Mouse (Mus musculus) intestine, embryonic 14.5 days (tissue): ENCODE measurements around the gene Zfp113. TPM values are rescaled to one million over a fixed set of nuclear protein-coding genes. Genes with fewer than 3 reads are reported as not detected.

ENCODE experiments used
- ATAC-seq: fragments of 200-750 bp; cut with Nextera tagmentation; replicated peaks from 2 replicates; pipeline ENCODE4 v1.8.0; 2017; ENCODE audit warnings: low read depth, moderate number of reproducible peaks, moderate TSS enrichment, moderate library complexity; ENCODE audit not compliant: low FRiP score, low TSS enrichment
- DNase-seq: peaks from one replicate; pipeline ENCODE4 v3.0.0-alpha.2; 2018; ENCODE audit warnings: low spot score
- H3K27ac ChIP-seq: fragments of 300-500 bp; sonication (generic); 2 replicates; pipeline ENCODE4 v1.5.1; 2014; ENCODE audit warnings: low read depth, mild to moderate bottlenecking, control low read depth
- H3K27me3 ChIP-seq: fragments of 300-500 bp; sonication (generic); replicated peaks from 2 replicates; pipeline ENCODE4 v1.6.1; 2014; ENCODE audit warnings: low read length, control low read depth; ENCODE audit not compliant: control insufficient read depth, insufficient read depth
- H3K36me3 ChIP-seq: fragments of 300-500 bp; sonication (generic); 2 replicates; pipeline ENCODE4 v1.6.1; 2014; ENCODE audit warnings: low read length, control low read depth; ENCODE audit not compliant: control insufficient read depth, insufficient read depth
- H3K4me1 ChIP-seq: fragments of 300-500 bp; sonication (generic); replicated peaks from 2 replicates; pipeline ENCODE4 v1.6.1; 2014; ENCODE audit warnings: low read length, control low read depth, mixed read lengths; ENCODE audit not compliant: control insufficient read depth, insufficient read depth
- H3K4me2 ChIP-seq: fragments of 300-500 bp; sonication (generic); 2 replicates; pipeline ENCODE4 v1.6.1; 2014; ENCODE audit warnings: low read length
- H3K4me3 ChIP-seq: fragments of 300-500 bp; sonication (generic); 2 replicates; pipeline ENCODE4 v1.5.1; 2014; ENCODE audit warnings: low read depth, low read length, control low read depth, mixed read lengths
- H3K9ac ChIP-seq: fragments of 300-500 bp; sonication (generic); 2 replicates; pipeline ENCODE4 v1.6.1; 2014; ENCODE audit warnings: mild to moderate bottlenecking, low read length
- H3K9me3 ChIP-seq: fragments of 300-500 bp; sonication (generic); 2 replicates; pipeline ENCODE4 v1.6.1; 2016; ENCODE audit warnings: low read length, control low read depth; ENCODE audit not compliant: control insufficient read depth
- WGBS: fragments of 180-500 bp; shearing (Covaris S2); extraction: QIAGEN DNeasy Blood & Tissue Kit; methylation state at CpG from one replicate; pipeline ENCODE4 v1.1.7; 2014; 5-methylcytosine and 5-hydroxymethylcytosine counted together
- polyA plus RNA-seq: library from polyadenylated mRNA; unstranded; fragments of >200 nt; fragmentation: Nextera tagmentation; extraction: Ambion mirVana; gene quantifications from 2 replicates; pipeline ENCODE4 v1.2.1, GENCODE M21; 2014

The Zfp113 gene
- polyA plus RNA-seq, 1 experiment from 2014 or later, result 14.5 TPM

GRCm38 (mm10) chr5:138186950-138187638 lies 31.6 kb upstream of the Zfp113 start, which contains the start of the genes Taf6 and Cnpy4:
Gene Taf6 (minus strand): TSS chr5:138187451.
Gene Cnpy4 (plus strand): TSS chr5:138187485.
- ATAC-seq (peak; percentile 82), DNase-seq (peak; percentile 83)
- no peaks in the 10 kb centered on the region for H3K27me3 ChIP-seq
- peak within 1 kb of the TSS; percentile 86 for H3K9ac ChIP-seq
- peaks cover 12% of the 10 kb centered on the region for H3K4me1 ChIP-seq
- WGBS, result 1% methylated on average over 31 of the region's 31 CpGs
- H3K27ac ChIP-seq, result peak within 1 kb of the TSS; percentile 43; the same call in 1 of the 2 replicates
- peaks cover 32% of the 10 kb centered on the region for H3K36me3 ChIP-seq
- H3K4me2 ChIP-seq, result peak within 1 kb of the TSS; percentile 83
- peak within 1 kb of the TSS; percentile 82 for H3K4me3 ChIP-seq
- H3K9me3 ChIP-seq, result no peaks in the 10 kb centered on the region

- DNase-seq (no peak), ATAC-seq (no peak)
- no peak overlapping the region for H3K9ac ChIP-seq
- 76% methylated on average over 3 of the region's 3 CpGs for WGBS
- peak overlapping the region; percentile 72 for H3K4me2 ChIP-seq
- no peaks in the 10 kb centered on the region for H3K9me3 ChIP-seq
- no peaks in the 10 kb centered on the region for H3K27me3 ChIP-seq
- H3K4me3 ChIP-seq, result no peak overlapping the region
- peaks cover 19% of the 10 kb centered on the region for H3K4me1 ChIP-seq
- H3K36me3 ChIP-seq, result peaks cover 61% of the 10 kb centered on the region
- H3K27ac ChIP-seq, result no peak overlapping the region
Observed at GRCm38 (mm10) chr5:138173217-138173616, 17.7 kb upstream of the Zfp113 start.

- under 1% methylated on average over 54 of the region's 54 CpGs for WGBS
- Histone ChIP-seq H3K9ac (peak within 1 kb of the TSS; percentile 83), H3K9me3 (no peaks in the 10 kb centered on the region), H3K36me3 (peaks cover 61% of the 10 kb centered on the region), H3K4me2 (peak within 1 kb of the TSS; percentile 72), H3K27ac (peak within 1 kb of the TSS; percentile 94), H3K4me1 (peaks cover 19% of the 10 kb centered on the region), H3K27me3 (no peaks in the 10 kb centered on the region), H3K4me3 (peak within 1 kb of the TSS; percentile 79)
- ATAC-seq (peak; percentile 90), DNase-seq (peak; percentile 97)
Observed at GRCm38 (mm10) chr5:138171695-138172491, 16.3 kb upstream of the Zfp113 start, which contains the start of the genes Ap4m1 and Mcm7. Gene Ap4m1 (plus strand): TSS chr5:138172002. Gene Mcm7 (minus strand): TSS chr5:138172422.

GRCm38 (mm10) chr5:138170936-138171561 lies 15.5 kb upstream of the Zfp113 start:
- Histone ChIP-seq H3K4me1 (peaks cover 19% of the 10 kb centered on the region), H3K27me3 (no peaks in the 10 kb centered on the region), H3K4me3 (peak overlapping the region; percentile 79), H3K36me3 (peaks cover 62% of the 10 kb centered on the region), H3K9ac (peak overlapping the region; percentile 83), H3K9me3 (no peaks in the 10 kb centered on the region), H3K4me2 (peak overlapping the region; percentile 72), H3K27ac (peak overlapping the region; percentile 94)
- DNase-seq, result peak; percentile 98
- ATAC-seq, result peak; percentile 90
- under 1% methylated on average over 47 of the region's 47 CpGs for WGBS

GRCm38 (mm10) chr5:138165594-138165993 lies 10.1 kb upstream of the Zfp113 start:
- H3K36me3 ChIP-seq, result peaks cover 74% of the 10 kb centered on the region
- H3K9me3 ChIP-seq, result no peaks in the 10 kb centered on the region
- H3K27ac ChIP-seq, result no peak overlapping the region
- H3K4me1 ChIP-seq, result peaks cover 18% of the 10 kb centered on the region
- H3K4me3 ChIP-seq, result no peak overlapping the region
- ATAC-seq (no peak), DNase-seq (no peak)
- WGBS, result 79% methylated on average over 8 of the region's 8 CpGs
- no peaks in the 10 kb centered on the region for H3K27me3 ChIP-seq
- H3K9ac ChIP-seq, result no peak overlapping the region
- no peak overlapping the region for H3K4me2 ChIP-seq

- Histone ChIP-seq H3K27ac (no peak overlapping the region), H3K4me2 (no peak overlapping the region), H3K9me3 (no peaks in the 10 kb centered on the region), H3K9ac (no peak overlapping the region), H3K4me1 (peaks cover 8% of the 10 kb centered on the region), H3K4me3 (no peak overlapping the region), H3K36me3 (peaks cover 61% of the 10 kb centered on the region), H3K27me3 (no peaks in the 10 kb centered on the region)
- ATAC-seq (no peak), DNase-seq (no peak)
- 67% methylated on average over 10 of the region's 10 CpGs for WGBS
Observed at GRCm38 (mm10) chr5:138163610-138164009, 8.1 kb upstream of the Zfp113 start.

GRCm38 (mm10) chr5:138163046-138163445 lies 7.5 kb upstream of the Zfp113 start:
- no peak overlapping the region for H3K9ac ChIP-seq
- peaks cover 56% of the 10 kb centered on the region for H3K36me3 ChIP-seq
- ATAC-seq, result no peak
- H3K4me2 ChIP-seq, result no peak overlapping the region
- no peaks in the 10 kb centered on the region for H3K9me3 ChIP-seq
- no peak overlapping the region for H3K4me3 ChIP-seq
- 69% methylated on average over 6 of the region's 6 CpGs for WGBS
- H3K27ac ChIP-seq, result no peak overlapping the region
- H3K4me1 ChIP-seq, result peaks cover 8% of the 10 kb centered on the region
- no peaks in the 10 kb centered on the region for H3K27me3 ChIP-seq
- no peak for DNase-seq

- Histone ChIP-seq H3K27ac (peak within 1 kb of the TSS; percentile 47), H3K27me3 (no peaks in the 10 kb centered on the region), H3K4me1 (peaks cover 8% of the 10 kb centered on the region), H3K4me3 (peak within 1 kb of the TSS; percentile 73), H3K9ac (peak within 1 kb of the TSS; percentile 71), H3K36me3 (peaks cover 36% of the 10 kb centered on the region), H3K4me2 (peak within 1 kb of the TSS; percentile 85), H3K9me3 (no peaks in the 10 kb centered on the region)
- WGBS, result under 1% methylated on average over 42 of the region's 42 CpGs
- peak; percentile 97 for DNase-seq
- peak; percentile 92 for ATAC-seq
Observed at GRCm38 (mm10) chr5:138160842-138161665, 5.5 kb upstream of the Zfp113 start, which contains the start of gene Cops6. Gene Cops6 (plus strand): TSS chr5:138161071.
